9 mouse cellular contexts compared by ENCODE assay signal in genomic region chr12:102498726-102499125, GRCm38 (mm10). TPM values are rescaled to one million over a fixed set of nuclear protein-coding genes. Genes with fewer than 3 reads are reported as not detected.
DNase-seq lines count a peak whose midpoint lies in the region; TF ChIP-seq lines count a peak whose summit lies in the region.
"Had no signal": no experiment of that assay in that cellular context is flagged by ENCODE, and none has a peak within 500 bp of the region (broad histone marks: within the 10 kb centered on the region; RNA-seq: fewer than 3 reads in every experiment).

No protein-coding gene starts in this region.

- peaks cover 46% of the 10 kb centered on the region for H3K36me3 ChIP-seq in heart, embryonic 10.5 days

- peak; percentile 90 for DNase-seq in MN1 (ENCODE audit: low spot score)
- peak; percentile 11 to 14 for DNase-seq in adrenal gland, postnatal 36 days
- peak; percentile 64 for DNase-seq in heart, embryonic 10.5 days (ENCODE audit: low spot score)
- DNase-seq in kidney, postnatal 4 days, result peak; percentile 30 to 64
- DNase-seq in layer of hippocampus, adult 2 months (ENCODE audit: low spot score in 2 of 2), result no peak
- no peak for DNase-seq in cerebellum, adult 18-20 months
- DNase-seq in T-cell, adult 2 months (ENCODE audit: low spot score), result no peak
- no peak for DNase-seq in frontal cortex, postnatal 25 days (ENCODE audit: low spot score in 2 of 2)

- H3K9me3 ChIP-seq in heart, embryonic 10.5 days, result no peaks in the 10 kb centered on the region
- H3K9me3 ChIP-seq: megakaryocyte, embryonic 14.5 days had no signal

- no peak for TF ChIP-seq CTCF in layer of hippocampus, adult 2 months (conservative IDR thresholded peaks at IDR 0.05)

- no peak overlapping the region for H3K4me3 ChIP-seq in heart, embryonic 10.5 days
- no peak overlapping the region for H3K4me3 ChIP-seq in layer of hippocampus, adult 2 months
- H3K4me3 ChIP-seq: megakaryocyte, embryonic 14.5 days had no signal

- WGBS in heart, embryonic 10.5 days, result 75% methylated on average over 8 of the region's 8 CpGs

- no peak overlapping the region for H3K27ac ChIP-seq in heart, embryonic 10.5 days
- H3K27ac ChIP-seq in layer of hippocampus, adult 2 months, result no peak overlapping the region

- no peaks in the 10 kb centered on the region for H3K27me3 ChIP-seq in heart, embryonic 10.5 days (ENCODE audit: insufficient read depth, poor library complexity, severe bottlenecking)
- H3K27me3 ChIP-seq: megakaryocyte, embryonic 14.5 days had no signal

- H3K4me1 ChIP-seq in heart, embryonic 10.5 days, result peaks cover 6% of the 10 kb centered on the region; the same call in 1 of the 2 replicates

RNA-seq across cellular contexts. Expression of gene Golga5, which starts 29.8 kb away (rescaled TPM):
- total RNA-seq in adrenal gland, postnatal 36 days (2021), result 10 to 100 TPM; 40.3 to 42.2 TPM
- 25.7 and 26.1 TPM in 2 replicates for polyA plus RNA-seq in heart, embryonic 10.5 days (2016; fragmentation: Nextera tagmentation; extraction: Ambion mirVana)
- 10 to 100 TPM; 24.6 to 26.3 TPM for total RNA-seq in layer of hippocampus, adult 2 months (2021)

RNA-seq across cellular contexts. Expression of gene Chga, which starts 56.0 kb away (rescaled TPM):
- 1,000 to 10,000 TPM; 1,253 to 1,514 TPM for total RNA-seq in adrenal gland, postnatal 36 days (2021)
- 0.15 and 0.44 TPM in 2 replicates for polyA plus RNA-seq in heart, embryonic 10.5 days (2016; fragmentation: Nextera tagmentation; extraction: Ambion mirVana)
- total RNA-seq in layer of hippocampus, adult 2 months (2021), result 100 to 1,000 TPM; 123 to 124 TPM

RNA-seq across cellular contexts. Expression of gene Lgmn, which starts 59.1 kb away (rescaled TPM):
- 100 to 1,000 TPM in 1 of 2 experiments, 10 to 100 TPM in 1; 92.0 to 125 TPM for total RNA-seq in adrenal gland, postnatal 36 days (2021)
- 84.4 and 111 TPM in 2 replicates for polyA plus RNA-seq in heart, embryonic 10.5 days (2016; fragmentation: Nextera tagmentation; extraction: Ambion mirVana)
- total RNA-seq in layer of hippocampus, adult 2 months (2021), result 10 to 100 TPM; 78.6 to 84.8 TPM

Comparison
In these comparisons a context has a peak if more than half of its experiments do, and no peak if none do; other contexts are left out.
1. DNase-seq: peak in MN1 (single experiment), adrenal gland, postnatal 36 days (2 of 2), heart, embryonic 10.5 days (single experiment) and kidney, postnatal 4 days (2 of 2); none in layer of hippocampus, adult 2 months (0 of 2), cerebellum, adult 18-20 months (0 of 2), T-cell, adult 2 months (single experiment) and frontal cortex, postnatal 25 days (0 of 2).
2. RNA of gene Chga, which starts 56.0 kb away (total RNA-seq): 1,253 to 1,514 TPM in adrenal gland, postnatal 36 days; 123 to 124 TPM in layer of hippocampus, adult 2 months; every median in the first group is over 10 times any median in the second.